Mouse (Mus musculus) forebrain, embryonic 15.5 days (tissue): ENCODE data around the gene Mbd3. TPM values are rescaled to one million over a fixed set of nuclear protein-coding genes. Genes with fewer than 3 reads are reported as not detected.

ENCODE experiments used
- ATAC-seq: fragments of 200-750 bp; cut with Nextera tagmentation; replicated peaks from 2 replicates; pipeline ENCODE4 v1.8.0; 2017; ENCODE audit warnings: mild to moderate bottlenecking, moderate TSS enrichment, moderate library complexity
- H3K27ac ChIP-seq: fragments of 300-500 bp; sonication (generic); replicated peaks from 2 replicates; pipeline ENCODE4 v1.5.1; 2015; ENCODE audit warnings: mild to moderate bottlenecking, inconsistent platforms
- H3K27me3 ChIP-seq: fragments of 300-500 bp; sonication (generic); 2 replicates; pipeline ENCODE4 v1.6.1; 2015; ENCODE audit warnings: inconsistent platforms
- H3K36me3 ChIP-seq: fragments of 300-500 bp; sonication (generic); 2 replicates; pipeline ENCODE4 v1.6.1; 2015; ENCODE audit warnings: mild to moderate bottlenecking, inconsistent platforms
- H3K4me1 ChIP-seq: fragments of 300-500 bp; sonication (generic); 2 replicates; pipeline ENCODE4 v1.6.1; 2015; ENCODE audit warnings: inconsistent platforms
- H3K4me2 ChIP-seq: fragments of 300-500 bp; sonication (generic); replicated peaks from 2 replicates; pipeline ENCODE4 v1.6.1; 2015; ENCODE audit warnings: mild to moderate bottlenecking, inconsistent platforms
- H3K4me3 ChIP-seq: fragments of 300-500 bp; sonication (generic); 2 replicates; pipeline ENCODE4 v1.5.1; 2015; ENCODE audit warnings: mild to moderate bottlenecking, inconsistent platforms
- H3K9ac ChIP-seq: fragments of 300-500 bp; sonication (generic); replicated peaks from 2 replicates; pipeline ENCODE4 v1.6.1; 2015; ENCODE audit warnings: mild to moderate bottlenecking, inconsistent platforms
- H3K9me3 ChIP-seq: fragments of 300-500 bp; sonication (generic); 2 replicates; pipeline ENCODE4 v1.6.1; 2016; ENCODE audit warnings: inconsistent platforms
- WGBS: fragments of 180-500 bp; shearing (Covaris S2); methylation state at CpG from one replicate; pipeline ENCODE4 v1.1.7; 2015; ENCODE audit warnings: mixed read lengths; 5-methylcytosine and 5-hydroxymethylcytosine counted together
- polyA plus RNA-seq: library from polyadenylated mRNA; unstranded; fragments of >200 nt; fragmentation: Nextera tagmentation; extraction: Ambion mirVana; gene quantifications from 2 replicates; pipeline ENCODE4 v1.2.1, GENCODE M21; 2015

Mbd3 gene
- polyA plus RNA-seq, 1 experiment from 2014 or later, result 281 TPM

DNA sequence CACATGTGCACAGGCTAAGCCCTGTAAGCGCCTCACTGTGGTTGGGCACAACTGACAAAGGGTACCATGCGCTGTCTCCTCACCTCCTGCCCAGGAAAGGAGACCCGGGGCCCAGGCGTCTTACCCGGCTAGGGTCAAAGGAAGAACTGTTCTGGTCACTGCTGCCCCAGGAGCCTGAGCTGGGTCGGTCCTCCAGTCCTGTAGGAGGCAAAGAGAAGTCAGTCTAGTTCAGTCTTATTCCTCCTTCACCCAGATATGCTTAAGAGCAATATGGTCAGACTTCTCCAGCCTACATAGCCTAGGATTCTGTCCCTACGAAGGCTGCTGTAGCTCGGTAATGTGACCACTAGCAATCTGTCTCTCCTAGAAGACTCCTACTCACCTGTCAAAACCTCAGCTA is 21.9 kb upstream of the Mbd3 start:
- no peak for ATAC-seq
- Histone ChIP-seq H3K27ac (peak overlapping the region; percentile 69; the same call in 1 of the 2 replicates), H3K4me1 (peaks cover 52% of the 10 kb centered on the region), H3K27me3 (no peaks in the 10 kb centered on the region), H3K36me3 (peaks cover 73% of the 10 kb centered on the region), H3K4me2 (no peak overlapping the region), H3K9me3 (no peaks in the 10 kb centered on the region), H3K4me3 (no peak overlapping the region), H3K9ac (no peak overlapping the region)
- 94% methylated on average over 8 of the region's 8 CpGs for whole genome bisulfite sequencing

DNA sequence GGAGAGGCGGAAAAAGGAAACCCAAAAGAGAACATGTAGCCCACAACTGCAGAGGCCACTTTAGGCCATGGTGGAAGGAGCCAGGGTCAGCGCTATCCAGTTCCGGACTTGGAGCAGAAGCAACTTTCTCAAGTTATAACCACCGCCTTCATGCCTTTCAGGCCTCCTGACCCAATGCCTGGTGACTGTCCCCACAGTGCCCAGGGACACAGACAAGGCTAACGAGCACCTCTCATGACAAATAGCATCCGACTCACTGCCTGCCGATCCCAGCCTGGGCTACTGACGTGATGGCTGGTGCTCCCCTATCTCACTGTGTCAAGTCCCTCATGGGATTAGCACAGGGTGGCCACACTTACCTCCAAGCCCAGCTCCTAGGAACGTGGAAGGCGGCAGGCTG is 21.4 kb upstream of the Mbd3 start:
- Histone ChIP-seq H3K27me3 (no peaks in the 10 kb centered on the region), H3K4me3 (no peak overlapping the region), H3K9me3 (no peaks in the 10 kb centered on the region), H3K9ac (no peak overlapping the region), H3K4me1 (peaks cover 52% of the 10 kb centered on the region), H3K36me3 (peaks cover 72% of the 10 kb centered on the region), H3K4me2 (no peak overlapping the region), H3K27ac (no peak overlapping the region)
- WGBS, result 86% methylated on average over 10 of the region's 10 CpGs
- ATAC-seq, result no peak

DNA sequence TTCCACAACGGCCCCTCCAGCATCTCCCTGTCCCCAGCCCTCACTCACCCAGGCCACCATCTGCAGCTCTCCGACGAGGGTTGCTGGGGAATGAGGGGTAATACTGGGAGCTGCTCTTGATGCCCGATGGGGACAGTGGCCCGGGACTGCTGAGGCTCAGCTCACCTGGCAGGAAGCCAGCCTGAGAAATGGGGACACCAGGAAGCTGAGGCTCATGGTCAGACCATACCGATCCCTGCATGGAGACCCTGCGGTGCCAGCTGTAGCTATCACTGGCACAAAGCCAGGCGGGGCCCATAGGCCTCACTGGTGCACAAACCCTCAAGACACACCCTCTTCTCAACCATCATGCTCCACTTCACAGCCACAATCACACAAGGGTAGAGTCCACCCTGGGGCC is 20.1 kb upstream of the Mbd3 start:
- Histone ChIP-seq H3K27ac (peak overlapping the region; percentile 51), H3K9me3 (no peaks in the 10 kb centered on the region), H3K4me1 (peaks cover 49% of the 10 kb centered on the region), H3K4me2 (no peak overlapping the region), H3K4me3 (no peak overlapping the region), H3K9ac (no peak overlapping the region), H3K27me3 (no peaks in the 10 kb centered on the region), H3K36me3 (peaks cover 72% of the 10 kb centered on the region)
- 58% methylated on average over 8 of the region's 8 CpGs for WGBS
- ATAC-seq, result no peak

- H3K27ac ChIP-seq, result peak overlapping the region; percentile 51
- H3K27me3 ChIP-seq, result no peaks in the 10 kb centered on the region
- H3K9ac ChIP-seq, result no peak overlapping the region
- no peak overlapping the region for H3K4me2 ChIP-seq
- no peaks in the 10 kb centered on the region for H3K9me3 ChIP-seq
- H3K4me1 ChIP-seq, result peaks cover 50% of the 10 kb centered on the region
- no peak overlapping the region for H3K4me3 ChIP-seq
- ATAC-seq, result 0 out of 2 replicates have a peak, but pooled peaks have one; percentile 27
- peaks cover 81% of the 10 kb centered on the region for H3K36me3 ChIP-seq
- 22% methylated on average over 3 of the region's 3 CpGs for WGBS
Observed at GRCm38 (mm10) chr10:80418311-80418710, 19.0 kb upstream of the Mbd3 start.

GRCm38 (mm10) chr10:80417841-80418240 is 18.5 kb upstream of the Mbd3 start:
- peaks cover 86% of the 10 kb centered on the region for H3K36me3 ChIP-seq
- 89% methylated on average over 1 of the region's 1 CpGs for WGBS
- peak overlapping the region; percentile 51 for H3K27ac ChIP-seq
- H3K4me2 ChIP-seq, result no peak overlapping the region
- no peaks in the 10 kb centered on the region for H3K9me3 ChIP-seq
- H3K4me1 ChIP-seq, result peaks cover 50% of the 10 kb centered on the region
- H3K9ac ChIP-seq, result no peak overlapping the region
- H3K4me3 ChIP-seq, result no peak overlapping the region
- ATAC-seq, result no peak
- H3K27me3 ChIP-seq, result no peaks in the 10 kb centered on the region

DNA sequence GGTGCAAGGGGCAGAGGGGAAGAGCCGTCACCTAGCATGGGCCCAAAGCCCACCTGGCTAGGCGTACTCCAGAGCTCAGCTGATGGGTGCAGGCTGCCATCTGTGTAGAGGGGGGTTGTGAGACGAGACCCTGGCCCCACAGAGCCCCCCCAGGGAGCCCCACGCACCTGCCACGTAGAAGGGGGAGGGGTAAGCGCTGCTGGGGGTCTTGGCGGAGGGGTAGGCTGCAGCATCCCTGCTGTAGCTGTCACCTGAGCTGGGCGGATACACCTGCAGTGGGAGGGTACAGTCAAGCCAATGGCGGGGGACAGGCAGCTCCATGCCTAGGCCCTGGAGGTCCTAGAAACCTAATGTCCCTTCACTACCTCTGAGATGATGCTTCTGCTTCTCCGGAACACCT is 18.0 kb upstream of the Mbd3 start:
- Histone ChIP-seq H3K27ac (no peak overlapping the region; the same call in 1 of the 2 replicates), H3K9me3 (no peaks in the 10 kb centered on the region), H3K36me3 (peaks cover 90% of the 10 kb centered on the region), H3K4me3 (no peak overlapping the region), H3K9ac (no peak overlapping the region), H3K27me3 (no peaks in the 10 kb centered on the region), H3K4me1 (peaks cover 48% of the 10 kb centered on the region), H3K4me2 (no peak overlapping the region)
- no peak for ATAC-seq
- WGBS, result 91% methylated on average over 10 of the region's 10 CpGs

DNA sequence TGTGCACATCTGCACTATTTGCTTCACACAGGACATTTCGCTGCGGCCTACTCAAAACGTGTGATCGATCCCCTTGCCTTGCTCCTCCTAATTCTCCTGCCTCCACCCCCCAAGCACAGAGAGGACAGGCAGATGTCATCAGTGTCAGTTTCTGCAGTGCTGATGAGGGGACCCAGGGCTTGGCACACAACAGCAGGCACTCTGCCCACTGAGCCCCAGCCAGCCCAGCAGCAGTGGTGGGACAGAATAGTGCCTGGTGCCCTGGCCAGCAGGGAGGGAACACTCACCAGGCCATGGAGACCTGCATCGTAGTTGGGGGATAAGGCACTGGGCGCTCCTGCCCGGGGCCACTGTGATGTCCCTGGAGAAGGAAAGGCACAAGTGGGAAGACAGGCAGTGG is 16.2 kb upstream of the Mbd3 start:
- Histone ChIP-seq H3K4me1 (peaks cover 39% of the 10 kb centered on the region), H3K4me2 (no peak overlapping the region), H3K27ac (no peak overlapping the region), H3K36me3 (peaks cover 95% of the 10 kb centered on the region), H3K9me3 (no peaks in the 10 kb centered on the region), H3K4me3 (no peak overlapping the region), H3K9ac (no peak overlapping the region), H3K27me3 (no peaks in the 10 kb centered on the region)
- WGBS, result 90% methylated on average over 7 of the region's 7 CpGs
- ATAC-seq, result no peak

- 75% methylated on average over 44 of the region's 44 CpGs for WGBS
- peaks cover 88% of the 10 kb centered on the region for H3K36me3 ChIP-seq
- H3K9ac ChIP-seq, result no peak overlapping the region
- H3K4me1 ChIP-seq, result peaks cover 18% of the 10 kb centered on the region
- H3K27me3 ChIP-seq, result no peaks in the 10 kb centered on the region
- no peaks in the 10 kb centered on the region for H3K9me3 ChIP-seq
- ATAC-seq, result no peak; the same call in 1 of the 2 replicates
- H3K4me3 ChIP-seq, result no peak overlapping the region
- H3K27ac ChIP-seq, result peak overlapping the region; percentile 78
- no peak overlapping the region for H3K4me2 ChIP-seq
Observed at GRCm38 (mm10) chr10:80412656-80413541, 13.5 kb upstream of the Mbd3 start.

- Histone ChIP-seq H3K9me3 (no peaks in the 10 kb centered on the region), H3K27me3 (no peaks in the 10 kb centered on the region), H3K4me2 (no peak overlapping the region), H3K4me1 (peaks cover 27% of the 10 kb centered on the region), H3K4me3 (no peak overlapping the region), H3K9ac (no peak overlapping the region), H3K27ac (no peak overlapping the region), H3K36me3 (peaks cover 52% of the 10 kb centered on the region)
- no peak for ATAC-seq
- 50% methylated on average over 4 of the region's 4 CpGs for WGBS
Observed at GRCm38 (mm10) chr10:80407924-80408323, 8.6 kb upstream of the Mbd3 start.

GRCm38 (mm10) chr10:80406684-80407501 is 7.5 kb upstream of the Mbd3 start, which contains the start of gene Uqcr11:
Gene Uqcr11 (minus strand): TSS chr10:80406830.
- peak within 1 kb of the TSS; percentile 70 for H3K4me2 ChIP-seq
- peak within 1 kb of the TSS; percentile 86 for H3K9ac ChIP-seq
- H3K36me3 ChIP-seq, result peaks cover 52% of the 10 kb centered on the region
- no peaks in the 10 kb centered on the region for H3K9me3 ChIP-seq
- whole genome bisulfite sequencing, result 3% methylated on average over 27 of the region's 27 CpGs
- peak within 1 kb of the TSS; percentile 87 for H3K27ac ChIP-seq
- peak within 1 kb of the TSS; percentile 75 for H3K4me3 ChIP-seq
- no peaks in the 10 kb centered on the region for H3K27me3 ChIP-seq
- H3K4me1 ChIP-seq, result peaks cover 24% of the 10 kb centered on the region
- ATAC-seq, result peak; percentile 81

GRCm38 (mm10) chr10:80405481-80406173 is 6.3 kb upstream of the Mbd3 start:
- Histone ChIP-seq H3K9me3 (no peaks in the 10 kb centered on the region), H3K4me3 (peak overlapping the region; percentile 75), H3K4me1 (peaks cover 26% of the 10 kb centered on the region), H3K36me3 (peaks cover 47% of the 10 kb centered on the region), H3K27me3 (no peaks in the 10 kb centered on the region), H3K9ac (peak overlapping the region; percentile 86), H3K4me2 (peak overlapping the region; percentile 70), H3K27ac (no peak overlapping the region)
- no peak for ATAC-seq
- WGBS, result 54% methylated on average over 10 of the region's 10 CpGs
